8 mouse cellular contexts compared by ENCODE assay signal in genomic region chr17:71671840-71672546, GRCm38 (mm10). TPM values are rescaled to one million over a fixed set of nuclear protein-coding genes. Genes with fewer than 3 reads are reported as not detected.
DNase-seq lines count a peak whose midpoint lies in the region; ATAC-seq and TF ChIP-seq lines count a peak whose summit lies in the region.
"Had no signal": no experiment of that assay in that cellular context is flagged by ENCODE, and none has a peak within 500 bp of the region (broad histone marks: within the 10 kb centered on the region; RNA-seq: fewer than 3 reads in every experiment).

No protein-coding gene starts in this region.

- TF ChIP-seq POLR2A in bone marrow, adult 2 months (IDR thresholded peaks at IDR 0.05; ENCODE audit: borderline replicate concordance, control insufficient read depth, low read depth, low read length) = no peak

- WGBS in kidney, postnatal 0 days = 55% methylated on average over 17 of the region's 17 CpGs
- 59% methylated on average over 17 of the region's 17 CpGs for WGBS in kidney, embryonic 16.5 days
- WGBS in bone marrow, adult 2 months = 68% methylated on average over 17 of the region's 17 CpGs
- 58% methylated on average over 17 of the region's 17 CpGs for WGBS in limb, embryonic 10.5 days

- H3K27me3 ChIP-seq in kidney, postnatal 0 days (ENCODE audit: insufficient read depth, low read length) = no peaks in the 10 kb centered on the region
- H3K27me3 ChIP-seq in kidney, embryonic 16.5 days (ENCODE audit: insufficient read depth, low read length) = no peaks in the 10 kb centered on the region
- no peaks in the 10 kb centered on the region for H3K27me3 ChIP-seq in limb, embryonic 10.5 days (ENCODE audit: low read depth, poor library complexity, severe bottlenecking)
- H3K27me3 ChIP-seq: midbrain, embryonic 12.5 days had no signal

- H3K4me3 ChIP-seq in kidney, postnatal 0 days (replicated peaks; ENCODE audit: low read depth, low read length) = no peak overlapping the region
- no peak overlapping the region for H3K4me3 ChIP-seq in kidney, embryonic 16.5 days (ENCODE audit: low read length)
- 0 out of 4 replicates have a peak overlapping the region, but pooled peaks of 1 of the 2 experiments have one; percentile 7 for H3K4me3 ChIP-seq in ES-E14 (ENCODE audit: insufficient read depth in 1 of 2, low read depth in 1 of 2, low read length in 2 of 2, poor library complexity in 1 of 2, severe bottlenecking in 1 of 2)
- no peak overlapping the region for H3K4me3 ChIP-seq in bone marrow, adult 2 months (replicated peaks; ENCODE audit: control insufficient read depth, low read depth, low read length)
- H3K4me3 ChIP-seq in limb, embryonic 10.5 days = no peak overlapping the region
- H3K4me3 ChIP-seq: midbrain, embryonic 12.5 days had no signal

- H3K9me3 ChIP-seq in kidney, postnatal 0 days (replicated peaks; ENCODE audit: low read length) = no peaks in the 10 kb centered on the region
- H3K9me3 ChIP-seq in kidney, embryonic 16.5 days (ENCODE audit: low read length) = no peaks in the 10 kb centered on the region
- H3K9me3 ChIP-seq in ES-E14 (ENCODE audit: control insufficient read depth, insufficient read depth, low read depth, low read length) = no peaks in the 10 kb centered on the region
- H3K9me3 ChIP-seq in limb, embryonic 10.5 days (replicated peaks) = no peaks in the 10 kb centered on the region

- peaks cover 6% of the 10 kb centered on the region; the same call in 1 of the 2 replicates for H3K4me1 ChIP-seq in kidney, postnatal 0 days (replicated peaks; ENCODE audit: insufficient read depth, low read length)
- H3K4me1 ChIP-seq in kidney, embryonic 16.5 days (ENCODE audit: insufficient read depth, low read length) = peaks cover 19% of the 10 kb centered on the region
- H3K4me1 ChIP-seq in ES-E14 (ENCODE audit: control insufficient read depth in 2 of 2, insufficient read depth in 2 of 2, low read length in 2 of 2, poor library complexity in 1 of 2) = no peaks in the 10 kb centered on the region
- H3K4me1 ChIP-seq in bone marrow, adult 2 months (ENCODE audit: control insufficient read depth, insufficient read depth, low read length) = no peaks in the 10 kb centered on the region
- no peaks in the 10 kb centered on the region; the same call in 1 of the 2 replicates for H3K4me1 ChIP-seq in limb, embryonic 10.5 days
- H3K4me1 ChIP-seq: midbrain, embryonic 12.5 days had no signal

- no peak for ATAC-seq in kidney, postnatal 0 days (replicated peaks; ENCODE audit: low FRiP score, low read depth)
- no peak for ATAC-seq in kidney, embryonic 16.5 days (ENCODE audit: low FRiP score, low TSS enrichment)

- no peak overlapping the region for H3K9ac ChIP-seq in kidney, postnatal 0 days (ENCODE audit: low read depth, low read length)
- H3K9ac ChIP-seq in kidney, embryonic 16.5 days (replicated peaks; ENCODE audit: low read length) = no peak overlapping the region
- H3K9ac ChIP-seq in ES-E14 (ENCODE audit: insufficient read depth, low read depth, low read length, poor library complexity, severe bottlenecking) = no peak overlapping the region
- H3K9ac ChIP-seq: midbrain, embryonic 12.5 days had no signal

- DNase-seq in kidney, postnatal 0 days (ENCODE audit: low spot score) = peak; percentile 67
- peak; percentile 55 for DNase-seq in ES-E14 (ENCODE audit: low read depth, low spot score)
- DNase-seq in limb, embryonic 10.5 days (ENCODE audit: low spot score) = peak; percentile 75
- peak; percentile 36 to 78 for DNase-seq in spleen, postnatal 4 days (ENCODE audit: low spot score in 2 of 2)
- no peak for DNase-seq in MN1 (ENCODE audit: low spot score)

- no peak overlapping the region for H3K4me2 ChIP-seq in kidney, postnatal 0 days (ENCODE audit: low read length)
- H3K4me2 ChIP-seq in kidney, embryonic 16.5 days (replicated peaks; ENCODE audit: low read depth, low read length) = no peak overlapping the region
- H3K4me2 ChIP-seq: midbrain, embryonic 12.5 days had no signal

- H3K27ac ChIP-seq in kidney, postnatal 0 days = no peak overlapping the region
- no peak overlapping the region for H3K27ac ChIP-seq in kidney, embryonic 16.5 days (ENCODE audit: low read length)
- H3K27ac ChIP-seq in ES-E14 (ENCODE audit: insufficient read depth, low read depth, low read length, poor library complexity, severe bottlenecking) = no peak overlapping the region
- no peak overlapping the region for H3K27ac ChIP-seq in bone marrow, adult 2 months (ENCODE audit: control insufficient read depth, insufficient read depth, low read depth, low read length, poor library complexity)
- no peak overlapping the region for H3K27ac ChIP-seq in limb, embryonic 10.5 days
- H3K27ac ChIP-seq: midbrain, embryonic 12.5 days had no signal

- H3K36me3 ChIP-seq in kidney, postnatal 0 days (ENCODE audit: insufficient read depth, low read length) = no peaks in the 10 kb centered on the region
- H3K36me3 ChIP-seq in kidney, embryonic 16.5 days (ENCODE audit: insufficient read depth, low read length) = no peaks in the 10 kb centered on the region
- no peaks in the 10 kb centered on the region for H3K36me3 ChIP-seq in ES-E14 (ENCODE audit: control insufficient read depth, insufficient read depth, low read length, poor library complexity, severe bottlenecking)
- H3K36me3 ChIP-seq in limb, embryonic 10.5 days = no peaks in the 10 kb centered on the region
- H3K36me3 ChIP-seq: midbrain, embryonic 12.5 days had no signal

- TF ChIP-seq CTCF in kidney, postnatal 0 days (IDR thresholded peaks at IDR 0.05; ENCODE audit: low read depth) = peak; percentile 68
- TF ChIP-seq CTCF in bone marrow, adult 2 months (IDR thresholded peaks at IDR 0.05; ENCODE audit: control insufficient read depth, insufficient read depth, low read length) = peak; percentile 48

- in situ Hi-C loops in ES-E14 (cut with MboI; ENCODE audit: low sequenced_read_pairs in 2 of 2, unreplicated experiment in 2 of 2) = no loop called here

TF ChIP-seq in ES-E14, 5 proteins besides CTCF, POLR2A, EP300 and RAD21:
- TF ChIP-seq CHD2 (IDR thresholded peaks at IDR 0.05; ENCODE audit: low read depth, low read length) (no peak), MAFK (IDR thresholded peaks at IDR 0.05; ENCODE audit: insufficient read depth, low read depth, low read length) (no peak), HCFC1 (IDR thresholded peaks at IDR 0.05; ENCODE audit: borderline replicate concordance, insufficient read depth, low read length) (no peak), ZC3H11A (IDR thresholded peaks at IDR 0.05; ENCODE audit: borderline replicate concordance, low read depth, low read length) (0 out of 2 replicates have a peak, but pooled peaks have one; percentile 12), ZNF384 (IDR thresholded peaks at IDR 0.05; ENCODE audit: low read depth, low read length) (peak; percentile 20; the same call in 1 of the 2 replicates)

RNA-seq across cellular contexts. Expression of gene Togaram2, which starts 1.1 kb away (rescaled TPM):
- 0.27 and 0.46 TPM in 2 replicates for polyA plus RNA-seq in kidney, postnatal 0 days (2015; fragmentation: Nextera tagmentation; extraction: Ambion mirVana)
- 0.08 and 0.25 TPM in 2 replicates for polyA plus RNA-seq in kidney, embryonic 16.5 days (2015; fragmentation: Nextera tagmentation; extraction: Ambion mirVana)
- 0.05 and 0.09 TPM in 2 replicates for total RNA-seq in ES-E14 (2012; rRNA removed)
- polyA plus RNA-seq in bone marrow, adult 2 months (2011; ENCODE audit: insufficient read depth, insufficient read length, low replicate concordance, missing spikeins) = not detected in 2 replicates
- not detected in 2 replicates for polyA plus RNA-seq in limb, embryonic 10.5 days (2016; fragmentation: Nextera tagmentation; extraction: Ambion mirVana)

RNA-seq across cellular contexts. Expression of gene Wdr43, which starts 56.3 kb away (rescaled TPM):
- polyA plus RNA-seq in kidney, postnatal 0 days (2015; fragmentation: Nextera tagmentation; extraction: Ambion mirVana) = 54.6 and 56.2 TPM in 2 replicates
- polyA plus RNA-seq in kidney, embryonic 16.5 days (2015; fragmentation: Nextera tagmentation; extraction: Ambion mirVana) = 89.5 and 92.1 TPM in 2 replicates
- total RNA-seq in ES-E14 (2012; rRNA removed) = 264 and 289 TPM in 2 replicates
- polyA plus RNA-seq in bone marrow, adult 2 months (2011; ENCODE audit: insufficient read depth, insufficient read length, low replicate concordance, missing spikeins) = 39.1 and 74.0 TPM in 2 replicates
- polyA plus RNA-seq in limb, embryonic 10.5 days (2016; fragmentation: Nextera tagmentation; extraction: Ambion mirVana) = 112 and 116 TPM in 2 replicates
